Mouse (Mus musculus) myocyte (in vitro differentiated cells): Measurements from ENCODE around the gene Stoml2. TPM values are rescaled to one million over a fixed set of nuclear protein-coding genes. Genes with fewer than 3 reads are reported as not detected.

Experiments used
- H3K27me3 ChIP-seq: one replicate; pipeline ENCODE4 v1.6.1; 2011; ENCODE audit not compliant: control insufficient read depth, insufficient read depth, insufficient read length
- H3K36me3 ChIP-seq: one replicate; pipeline ENCODE4 v1.6.1; 2011; ENCODE audit not compliant: control insufficient read depth, insufficient read depth
- H3K4me2 ChIP-seq: one replicate; pipeline ENCODE4 v1.6.1; 2011; ENCODE audit warnings: low read depth, control low read depth
- H3K4me3 ChIP-seq: one replicate; pipeline ENCODE4 v1.5.1; 2011; ENCODE audit warnings: mild to moderate bottlenecking, control low read depth, moderate library complexity
- H3K79me2 ChIP-seq: one replicate; pipeline ENCODE4 v1.6.1; 2011; ENCODE audit not compliant: control insufficient read depth, insufficient read depth
- H3ac ChIP-seq: one replicate; pipeline ENCODE4 v1.6.1; 2011; ENCODE audit not compliant: control insufficient read depth, insufficient read length
- CEBPB ChIP-seq: IDR thresholded peaks from 2 replicates; pipeline ENCODE4 v1.6.1; 2011; ENCODE audit warnings: mild to moderate bottlenecking, moderate library complexity; ENCODE audit not compliant: poor library complexity, insufficient read depth, severe bottlenecking
- E2F4 ChIP-seq: IDR thresholded peaks from one replicate; pipeline ENCODE4 v1.6.1; 2011; ENCODE audit warnings: mild to moderate bottlenecking, control low read depth, moderate library complexity; ENCODE audit not compliant: insufficient read depth
- MAX ChIP-seq: IDR thresholded peaks from one replicate; pipeline ENCODE4 v1.6.1; 2011; ENCODE audit warnings: low read depth, mild to moderate bottlenecking, control low read depth
- MYOD1 ChIP-seq, 3 experiments: IDR thresholded peaks; one replicate each; pipeline ENCODE4 v1.6.1; 2011; ENCODE audit warnings: control low read depth in 2 of 3, low read depth in 2 of 3, mild to moderate bottlenecking in 2 of 3, moderate library complexity in 1 of 3; ENCODE audit not compliant: insufficient read length in 2 of 3, control insufficient read depth in 1 of 3
- MYOG ChIP-seq, 3 experiments: IDR thresholded peaks; one replicate each; pipeline ENCODE4 v1.6.1; 2011; ENCODE audit warnings: control low read depth in 2 of 3, low read depth in 2 of 3, mild to moderate bottlenecking in 2 of 3; ENCODE audit not compliant: insufficient read length in 2 of 3, control insufficient read depth in 1 of 3, insufficient read depth in 1 of 3
- POLR2A ChIP-seq: IDR thresholded peaks from one replicate; pipeline ENCODE4 v1.6.1; 2011; ENCODE audit warnings: low read depth, mild to moderate bottlenecking, control low read depth, moderate library complexity; ENCODE audit not compliant: insufficient read length
- POLR2AphosphoS2 ChIP-seq: IDR thresholded peaks from one replicate; pipeline ENCODE4 v1.6.1; 2011; ENCODE audit warnings: low read depth, control low read depth; ENCODE audit not compliant: insufficient read length
- REST ChIP-seq: IDR thresholded peaks from one replicate; pipeline ENCODE4 v1.6.1; 2011; ENCODE audit warnings: mild to moderate bottlenecking, control low read depth, moderate library complexity; ENCODE audit not compliant: insufficient read depth, insufficient read length
- SRF ChIP-seq: IDR thresholded peaks from one replicate; pipeline ENCODE4 v1.6.1; 2011; ENCODE audit warnings: low read depth; ENCODE audit not compliant: control insufficient read depth, insufficient read length
- TCF12 ChIP-seq: IDR thresholded peaks from one replicate; pipeline ENCODE4 v1.6.1; 2011; ENCODE audit warnings: mild to moderate bottlenecking, control low read depth; ENCODE audit not compliant: poor library complexity, insufficient read depth, severe bottlenecking
- TCF3 ChIP-seq: IDR thresholded peaks from one replicate; pipeline ENCODE4 v1.6.1; 2011; ENCODE audit warnings: low read depth, control low read depth; ENCODE audit not compliant: insufficient read length
- USF1 ChIP-seq: IDR thresholded peaks from one replicate; pipeline ENCODE4 v1.6.1; 2011; ENCODE audit warnings: low read depth, mild to moderate bottlenecking, control low read depth, moderate library complexity
- polyA plus RNA-seq: library from polyadenylated mRNA; unstranded; fragments of >200 nt; fragmentation: generic; extraction: Trizol; gene quantifications from one replicate; pipeline ENCODE4 v1.2.1, GENCODE M21; 2012; ENCODE audit warnings: missing spikeins

Gene Stoml2
- polyA plus RNA-seq, 1 experiment: 113 TPM

DNA sequence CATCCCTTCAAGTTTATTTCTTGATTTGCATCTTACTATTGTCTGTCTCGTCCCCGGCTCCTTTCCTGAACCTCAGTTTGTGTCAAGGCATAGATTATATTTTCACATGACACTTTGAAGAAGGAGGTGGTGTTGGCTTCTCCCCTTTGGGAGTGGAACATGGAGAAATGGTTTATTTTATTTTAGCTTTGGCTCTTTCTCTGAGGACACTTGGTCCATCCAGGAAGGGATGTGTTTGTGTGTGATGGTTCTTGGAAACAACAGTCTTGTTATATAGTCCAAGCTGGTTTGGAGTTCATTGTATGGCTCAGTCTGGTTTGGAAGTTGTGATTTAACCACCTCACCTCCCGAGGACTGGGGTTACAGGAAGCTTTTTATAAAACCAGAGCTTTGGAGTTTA lies 28.2 kb upstream of the Stoml2 start:
- Histone ChIP-seq H3K79me2 (no peaks in the 10 kb centered on the region), H3K4me2 (no peak overlapping the region), H3ac (no peak overlapping the region), H3K27me3 (peaks cover 16% of the 10 kb centered on the region), H3K36me3 (no peaks in the 10 kb centered on the region), H3K4me3 (no peak overlapping the region)
- TF ChIP-seq TCF12 (no peak), REST (no peak), MAX (no peak)

DNA sequence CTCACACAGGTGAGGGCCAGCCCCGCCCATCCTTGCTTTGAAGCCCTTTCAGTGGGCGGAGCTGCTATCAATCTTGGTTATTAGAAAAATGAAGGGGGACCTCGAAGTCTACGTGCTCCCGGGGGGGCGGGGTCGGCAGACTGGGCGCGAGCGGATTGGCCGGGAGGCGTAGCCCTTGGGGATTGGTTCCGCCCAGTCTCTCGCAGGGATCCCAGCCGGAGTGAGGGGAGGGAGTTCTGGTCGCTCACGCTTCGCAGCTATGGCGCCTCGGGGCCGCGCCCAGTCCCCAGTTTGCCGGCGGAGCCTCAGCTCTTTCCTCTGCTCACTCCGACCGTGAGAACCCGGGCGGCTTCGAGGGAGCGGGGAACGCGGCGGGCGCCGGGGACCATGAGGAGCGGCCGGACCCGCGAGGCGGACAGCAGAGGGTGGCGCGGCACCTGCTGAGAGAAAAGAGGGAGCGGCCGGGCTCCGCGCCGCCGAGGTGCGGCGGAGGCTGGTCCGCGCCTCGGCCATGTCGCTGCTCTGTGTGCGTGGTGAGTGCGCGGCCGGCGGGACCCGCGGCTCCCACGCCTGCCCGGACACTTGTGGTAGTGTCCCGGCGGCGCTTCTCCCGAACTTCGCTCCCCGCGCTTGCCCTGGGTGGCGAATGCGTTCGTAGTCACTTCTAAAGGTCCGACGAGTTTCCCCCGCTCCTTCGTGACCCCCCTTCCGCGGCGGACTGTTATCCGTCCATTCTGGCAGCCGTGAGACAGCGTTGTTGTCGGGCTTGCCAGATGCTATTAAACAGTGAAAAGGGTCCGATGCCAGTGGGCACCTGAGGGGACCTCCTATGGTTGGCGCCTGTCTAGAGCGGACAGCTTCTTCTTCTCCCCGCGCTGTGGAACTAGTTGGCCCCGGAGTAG lies 27.5 kb upstream of the Stoml2 start, which contains the start of gene Unc13b:
TSS of gene Unc13b (plus strand) at position 201 of the 902 bp plus-strand sequence.
- Histone ChIP-seq H3K4me3 (no peak within 1 kb of the TSS), H3K79me2 (no peaks in the 10 kb centered on the region), H3K4me2 (no peak within 1 kb of the TSS), H3K27me3 (peaks cover 16% of the 10 kb centered on the region), H3K36me3 (no peaks in the 10 kb centered on the region), H3ac (no peak within 1 kb of the TSS)
- TF ChIP-seq REST (no peak), MYOD1 (IDR thresholded peaks at IDR 0.05; ENCODE audit: control insufficient read depth in 1 of 3, insufficient read length in 2 of 3, low read depth in 2 of 3) (no peak), SRF (no peak), POLR2A (no peak), MYOG (IDR thresholded peaks at IDR 0.05; ENCODE audit: control insufficient read depth in 1 of 3, insufficient read depth in 1 of 3, insufficient read length in 2 of 3, low read depth in 2 of 3) (no peak), E2F4 (no peak), TCF3 (no peak), CEBPB (no peak), USF1 (no peak), POLR2AphosphoS2 (no peak), MAX (no peak), TCF12 (no peak)

DNA sequence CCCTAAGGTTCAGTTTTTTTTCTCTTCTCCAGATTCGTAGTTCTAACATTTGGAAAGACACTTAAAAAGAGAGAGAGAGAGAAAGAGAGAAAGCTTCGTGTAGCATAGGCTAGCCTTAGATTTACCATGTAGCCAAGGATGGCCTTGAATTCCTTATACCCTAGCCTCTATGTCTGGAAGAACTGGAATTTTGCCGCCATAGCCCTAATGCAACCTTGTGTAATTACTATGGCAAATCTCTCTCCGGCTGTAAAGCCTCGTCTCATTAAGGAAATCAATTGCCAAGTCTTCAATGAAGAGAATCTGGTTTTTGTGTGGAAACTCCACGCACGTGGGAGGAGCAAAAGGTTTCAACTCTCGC lies 26.9 kb upstream of the Stoml2 start:
- H3K79me2 ChIP-seq: no peaks in the 10 kb centered on the region
- peaks cover 16% of the 10 kb centered on the region for H3K27me3 ChIP-seq
- H3K36me3 ChIP-seq: no peaks in the 10 kb centered on the region
- no peak overlapping the region for H3K4me3 ChIP-seq
- TF ChIP-seq POLR2AphosphoS2 (no peak), E2F4 (no peak), MAX (no peak)
- no peak overlapping the region for H3K4me2 ChIP-seq
- H3ac ChIP-seq: no peak overlapping the region

DNA sequence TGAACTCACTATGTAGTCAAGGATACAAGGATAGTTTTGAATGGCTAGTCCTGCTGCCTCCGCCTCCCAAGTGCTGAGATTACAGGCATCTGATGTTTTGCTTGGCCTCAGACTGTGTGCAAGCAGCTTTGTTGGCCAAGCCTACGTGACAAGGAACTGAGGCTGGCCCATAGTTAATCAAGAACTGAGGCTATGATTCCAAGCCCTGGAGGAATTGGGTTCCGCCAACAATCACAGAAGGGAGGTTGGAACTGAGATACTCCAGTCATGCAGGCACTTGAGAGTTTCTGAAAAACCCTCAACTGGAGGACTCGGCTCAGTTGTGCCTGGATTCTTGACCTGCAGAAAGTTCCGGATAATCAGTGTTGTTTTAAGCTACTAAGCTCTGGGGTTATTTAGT lies 26.1 kb upstream of the Stoml2 start:
- H3K4me3 ChIP-seq: no peak overlapping the region
- H3K4me2 ChIP-seq: no peak overlapping the region
- TF ChIP-seq MYOG (IDR thresholded peaks at IDR 0.05; ENCODE audit: control insufficient read depth in 1 of 3, insufficient read depth in 1 of 3, insufficient read length in 2 of 3, low read depth in 2 of 3) (no peak), TCF12 (no peak), POLR2A (no peak), CEBPB (no peak), MAX (no peak), MYOD1 (IDR thresholded peaks at IDR 0.05; ENCODE audit: control insufficient read depth in 1 of 3, insufficient read length in 2 of 3, low read depth in 2 of 3) (no peak), SRF (no peak), REST (no peak), USF1 (no peak), TCF3 (no peak), POLR2AphosphoS2 (no peak), E2F4 (no peak)
- peaks cover 16% of the 10 kb centered on the region for H3K27me3 ChIP-seq
- no peaks in the 10 kb centered on the region for H3K79me2 ChIP-seq
- no peak overlapping the region for H3ac ChIP-seq
- H3K36me3 ChIP-seq: no peaks in the 10 kb centered on the region

DNA sequence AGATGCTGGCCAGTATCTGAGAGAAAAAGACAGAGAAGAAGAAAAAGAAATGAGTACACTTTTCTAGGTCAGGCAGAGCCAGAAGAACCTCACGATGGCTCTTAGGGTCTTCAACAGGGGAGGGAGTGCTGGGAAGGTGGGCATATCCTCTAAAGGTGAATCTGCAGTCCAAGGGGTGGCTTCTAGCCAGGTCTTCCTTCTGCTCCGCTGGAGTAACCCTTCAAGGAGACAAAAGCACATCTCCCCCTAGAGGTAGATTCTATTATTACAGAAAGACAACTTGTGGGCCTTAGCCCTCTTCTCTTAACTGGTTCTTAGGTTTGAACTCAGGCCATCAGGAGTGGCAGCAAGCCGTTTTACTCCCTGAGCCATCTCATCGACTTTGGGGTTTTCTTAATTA lies 21.1 kb upstream of the Stoml2 start:
- Histone ChIP-seq H3K27me3 (no peaks in the 10 kb centered on the region), H3K4me2 (no peak overlapping the region), H3K36me3 (no peaks in the 10 kb centered on the region), H3ac (no peak overlapping the region), H3K79me2 (no peaks in the 10 kb centered on the region), H3K4me3 (no peak overlapping the region)
- no peak for TF ChIP-seq MYOG (IDR thresholded peaks at IDR 0.05; ENCODE audit: control insufficient read depth in 1 of 3, insufficient read depth in 1 of 3, insufficient read length in 2 of 3, low read depth in 2 of 3)
- no peak for TF ChIP-seq SRF
- TF ChIP-seq USF1: no peak
- no peak for TF ChIP-seq E2F4
- TF ChIP-seq MAX: no peak
- no peak for TF ChIP-seq CEBPB
- TF ChIP-seq POLR2A: no peak
- no peak for TF ChIP-seq TCF12
- TF ChIP-seq TCF3: no peak
- TF ChIP-seq MYOD1 (IDR thresholded peaks at IDR 0.05; ENCODE audit: control insufficient read depth in 1 of 3, insufficient read length in 2 of 3, low read depth in 2 of 3): no peak
- no peak for TF ChIP-seq REST
- TF ChIP-seq POLR2AphosphoS2: no peak
